Mouse (Mus musculus): Measurements from ENCODE around the gene Hoxc6. TPM values are rescaled to one million over a fixed set of nuclear protein-coding genes. Genes with fewer than 3 reads are reported as not detected.

The Hoxc6 gene
- 0.13 and 0.14 TPM in 2 replicates for polyA plus RNA-seq (2015; fragmentation: Nextera tagmentation; extraction: Ambion mirVana)

- ATAC-seq (ENCODE audit: low read depth): no peak
- H3K27me3 ChIP-seq: peaks cover 99% of the 10 kb centered on the region
- H3K9me3 ChIP-seq (replicated peaks): no peaks in the 10 kb centered on the region
- H3K4me1 ChIP-seq (replicated peaks): peaks cover 9% of the 10 kb centered on the region
- H3K27ac ChIP-seq: no peak within 1 kb of the TSS
- H3K9ac ChIP-seq: no peak within 1 kb of the TSS
- DNase-seq: no peak
- H3K4me3 ChIP-seq (replicated peaks): peak within 1 kb of the TSS; percentile 46
- WGBS (ENCODE audit: insufficient replicate concordance): 2% methylated on average over 19 of the region's 19 CpGs
- no peaks in the 10 kb centered on the region for H3K36me3 ChIP-seq
- peak within 1 kb of the TSS; percentile 63 for H3K4me2 ChIP-seq
Observed at GRCm38 (mm10) chr15:102997939-102998355, at the start of gene Hoxc6. Gene Hoxc6 (plus strand): TSS chr15:102998257.

DNA sequence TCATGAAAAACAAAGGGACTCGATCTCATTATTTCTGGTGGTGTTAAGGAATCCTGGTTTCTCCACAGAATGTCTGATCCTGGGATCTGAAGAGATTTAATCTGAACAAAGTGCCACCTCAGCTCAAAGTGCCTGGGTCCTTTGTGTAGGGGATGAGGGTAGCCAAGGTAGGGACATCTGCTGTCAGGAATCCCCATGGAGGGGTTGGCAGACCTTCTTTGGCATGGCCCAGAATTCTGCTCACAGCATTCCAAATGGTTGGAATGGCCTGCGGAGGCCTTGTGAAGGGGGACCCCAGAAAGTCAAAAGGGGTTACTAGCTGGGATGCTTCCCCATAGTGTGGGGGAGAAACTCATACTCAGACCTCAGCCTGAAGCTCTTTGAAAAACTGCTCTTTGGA, 49.2 kb upstream of the Hoxc6 start:
- H3K4me2 ChIP-seq: no peak overlapping the region
- no peak overlapping the region for H3K27ac ChIP-seq
- peaks cover 100% of the 10 kb centered on the region for H3K27me3 ChIP-seq
- H3K9me3 ChIP-seq (replicated peaks): no peaks in the 10 kb centered on the region
- H3K9ac ChIP-seq: no peak overlapping the region
- DNase-seq: no peak
- no peak overlapping the region for H3K4me3 ChIP-seq (replicated peaks)
- no peaks in the 10 kb centered on the region for H3K4me1 ChIP-seq (replicated peaks)
- no peak for ATAC-seq (ENCODE audit: low read depth)
- WGBS (ENCODE audit: insufficient replicate concordance): 8% methylated on average over 2 of the region's 2 CpGs
- H3K36me3 ChIP-seq: no peaks in the 10 kb centered on the region

- ATAC-seq (ENCODE audit: low read depth) (no peak), DNase-seq (no peak)
- no peak overlapping the region for H3K4me3 ChIP-seq (replicated peaks)
- H3K4me2 ChIP-seq: no peak overlapping the region
- no peak overlapping the region for H3K9ac ChIP-seq
- H3K27ac ChIP-seq: no peak overlapping the region
- H3K36me3 ChIP-seq: no peaks in the 10 kb centered on the region
- H3K27me3 ChIP-seq: peaks cover 100% of the 10 kb centered on the region
- WGBS (ENCODE audit: insufficient replicate concordance): 2% methylated on average over 20 of the region's 20 CpGs
- H3K9me3 ChIP-seq (replicated peaks): no peaks in the 10 kb centered on the region
- no peaks in the 10 kb centered on the region for H3K4me1 ChIP-seq (replicated peaks)
Observed at GRCm38 (mm10) chr15:102949696-102950095, 48.4 kb upstream of the Hoxc6 start.

DNA sequence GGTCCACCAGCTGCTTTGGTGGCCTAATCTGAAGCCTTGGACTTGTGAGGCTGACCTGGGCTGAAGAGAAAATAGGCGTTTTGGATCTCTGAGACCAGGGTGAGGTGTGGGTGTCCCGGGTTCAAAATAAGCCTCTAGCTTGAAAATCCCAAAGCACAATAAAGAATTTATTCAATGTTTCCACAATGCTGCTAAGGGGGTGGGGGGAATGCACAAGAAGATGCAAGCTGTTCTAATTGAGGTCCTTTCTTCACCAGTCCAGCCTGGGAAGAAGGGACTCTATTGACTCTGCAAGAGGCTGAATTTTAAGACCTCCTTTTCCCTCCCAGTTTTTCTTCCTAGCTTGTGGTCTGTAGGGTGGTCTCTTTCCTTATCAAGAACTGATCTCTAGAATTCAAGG, 47.2 kb upstream of the Hoxc6 start:
- Histone ChIP-seq H3K36me3 (no peaks in the 10 kb centered on the region), H3K4me2 (no peak overlapping the region), H3K9me3 (replicated peaks) (no peaks in the 10 kb centered on the region), H3K4me1 (replicated peaks) (no peaks in the 10 kb centered on the region), H3K4me3 (replicated peaks) (no peak overlapping the region), H3K27ac (no peak overlapping the region), H3K9ac (no peak overlapping the region), H3K27me3 (peaks cover 100% of the 10 kb centered on the region)
- ATAC-seq (ENCODE audit: low read depth) (no peak), DNase-seq (no peak)
- WGBS (ENCODE audit: insufficient replicate concordance): 7% methylated on average over 2 of the region's 2 CpGs

DNA sequence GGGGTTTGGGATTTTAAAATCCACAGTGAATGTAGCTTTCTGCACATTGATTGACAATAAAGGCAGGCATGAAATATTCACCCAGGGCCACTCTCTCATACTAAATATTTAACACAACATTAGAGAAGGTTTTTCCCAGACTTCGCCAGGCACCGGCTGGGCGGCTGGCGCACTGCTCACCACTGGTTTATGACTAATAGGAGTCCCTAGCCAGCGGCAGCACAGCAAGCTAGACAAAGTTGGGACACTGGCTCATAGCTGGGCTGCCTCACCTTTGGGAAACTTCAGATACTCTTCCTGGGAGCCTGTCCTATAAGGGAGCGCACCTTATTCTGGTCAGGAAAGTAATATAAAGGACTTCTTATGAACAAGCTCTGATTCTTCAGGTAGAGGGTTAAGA, 44.5 kb upstream of the Hoxc6 start:
- WGBS (ENCODE audit: insufficient replicate concordance): 9% methylated on average over 6 of the region's 6 CpGs
- ATAC-seq (ENCODE audit: low read depth) (no peak), DNase-seq (no peak)
- H3K27me3 ChIP-seq: peaks cover 100% of the 10 kb centered on the region
- H3K4me3 ChIP-seq (replicated peaks): no peak overlapping the region
- H3K36me3 ChIP-seq: no peaks in the 10 kb centered on the region
- no peak overlapping the region for H3K4me2 ChIP-seq
- no peak overlapping the region for H3K27ac ChIP-seq
- H3K4me1 ChIP-seq (replicated peaks): no peaks in the 10 kb centered on the region
- no peaks in the 10 kb centered on the region for H3K9me3 ChIP-seq (replicated peaks)
- no peak overlapping the region for H3K9ac ChIP-seq

- Histone ChIP-seq H3K9ac (no peak within 1 kb of the TSS), H3K27me3 (peaks cover 99% of the 10 kb centered on the region), H3K9me3 (replicated peaks) (no peaks in the 10 kb centered on the region), H3K4me3 (replicated peaks) (no peak within 1 kb of the TSS), H3K36me3 (no peaks in the 10 kb centered on the region), H3K4me2 (no peak within 1 kb of the TSS), H3K27ac (no peak within 1 kb of the TSS), H3K4me1 (replicated peaks) (no peaks in the 10 kb centered on the region)
- ATAC-seq (ENCODE audit: low read depth): no peak
- no peak for DNase-seq
- WGBS (ENCODE audit: insufficient replicate concordance): 2% methylated on average over 56 of the region's 57 CpGs
Observed at GRCm38 (mm10) chr15:102954192-102955006, 43.7 kb upstream of the Hoxc6 start, which contains the start of gene Hoxc11. Gene Hoxc11 (plus strand): TSS chr15:102954427.

GRCm38 (mm10) chr15:102955007-102955382, 43.1 kb upstream of the Hoxc6 start:
- H3K9me3 ChIP-seq (replicated peaks): no peaks in the 10 kb centered on the region
- H3K27me3 ChIP-seq: peaks cover 99% of the 10 kb centered on the region
- H3K4me2 ChIP-seq: no peak overlapping the region
- WGBS (ENCODE audit: insufficient replicate concordance): 2% methylated on average over 28 of the region's 28 CpGs
- no peaks in the 10 kb centered on the region for H3K4me1 ChIP-seq (replicated peaks)
- H3K4me3 ChIP-seq (replicated peaks): no peak overlapping the region
- no peak for ATAC-seq (ENCODE audit: low read depth)
- no peak overlapping the region for H3K27ac ChIP-seq
- DNase-seq: no peak
- H3K9ac ChIP-seq: no peak overlapping the region
- H3K36me3 ChIP-seq: no peaks in the 10 kb centered on the region

GRCm38 (mm10) chr15:102955833-102956640, 42.0 kb upstream of the Hoxc6 start:
- no peaks in the 10 kb centered on the region for H3K9me3 ChIP-seq (replicated peaks)
- H3K9ac ChIP-seq: no peak overlapping the region
- H3K4me1 ChIP-seq (replicated peaks): no peaks in the 10 kb centered on the region
- no peak overlapping the region for H3K27ac ChIP-seq
- ATAC-seq (ENCODE audit: low read depth) (no peak), DNase-seq (no peak)
- WGBS (ENCODE audit: insufficient replicate concordance): 2% methylated on average over 40 of the region's 40 CpGs
- H3K27me3 ChIP-seq: peaks cover 99% of the 10 kb centered on the region
- no peak overlapping the region for H3K4me3 ChIP-seq (replicated peaks)
- no peak overlapping the region for H3K4me2 ChIP-seq
- H3K36me3 ChIP-seq: no peaks in the 10 kb centered on the region

DNA sequence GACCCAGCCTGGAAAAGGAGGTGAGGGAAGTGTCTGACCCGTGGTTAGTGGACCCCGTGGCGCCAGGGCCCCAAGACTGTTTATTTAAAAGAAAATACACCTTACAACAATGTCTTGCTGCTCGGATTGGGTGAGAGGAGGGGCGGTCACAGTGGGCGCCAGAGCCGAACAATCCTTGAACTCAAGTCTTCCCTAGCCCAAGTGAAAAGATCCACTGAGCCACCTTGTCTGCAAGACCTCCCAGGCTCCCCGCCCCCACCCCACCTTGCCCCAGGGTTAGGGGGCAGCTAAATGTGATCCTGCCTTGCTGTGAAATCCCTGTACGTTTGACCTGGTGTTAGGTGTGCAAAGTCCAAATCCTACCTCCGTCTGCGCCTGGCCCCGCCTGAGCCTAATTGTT, 41.2 kb upstream of the Hoxc6 start:
- Histone ChIP-seq H3K4me3 (replicated peaks) (no peak overlapping the region), H3K27me3 (peaks cover 99% of the 10 kb centered on the region), H3K4me2 (no peak overlapping the region), H3K9me3 (replicated peaks) (no peaks in the 10 kb centered on the region), H3K36me3 (no peaks in the 10 kb centered on the region), H3K4me1 (replicated peaks) (no peaks in the 10 kb centered on the region), H3K27ac (no peak overlapping the region), H3K9ac (no peak overlapping the region)
- 2% methylated on average over 12 of the region's 12 CpGs for WGBS (ENCODE audit: insufficient replicate concordance)
- no peak for ATAC-seq (ENCODE audit: low read depth)
- DNase-seq: no peak

- 1% methylated on average over 13 of the region's 13 CpGs for WGBS (ENCODE audit: insufficient replicate concordance)
- H3K4me1 ChIP-seq (replicated peaks): no peaks in the 10 kb centered on the region
- H3K9ac ChIP-seq: no peak overlapping the region
- H3K9me3 ChIP-seq (replicated peaks): no peaks in the 10 kb centered on the region
- H3K27me3 ChIP-seq: peaks cover 97% of the 10 kb centered on the region
- ATAC-seq (ENCODE audit: low read depth) (no peak), DNase-seq (no peak)
- H3K36me3 ChIP-seq: no peaks in the 10 kb centered on the region
- H3K4me3 ChIP-seq (replicated peaks): no peak overlapping the region
- no peak overlapping the region for H3K27ac ChIP-seq
- no peak overlapping the region for H3K4me2 ChIP-seq
Observed at GRCm38 (mm10) chr15:102959663-102960191, 38.3 kb upstream of the Hoxc6 start.

GRCm38 (mm10) chr15:102961728-102962127, 36.3 kb upstream of the Hoxc6 start:
- WGBS (ENCODE audit: insufficient replicate concordance): 4% methylated on average over 6 of the region's 6 CpGs
- Histone ChIP-seq H3K4me2 (no peak overlapping the region), H3K4me1 (replicated peaks) (0 out of 2 replicates have a peak, but pooled peaks cover 1% of the 10 kb centered on the region), H3K9me3 (replicated peaks) (no peaks in the 10 kb centered on the region), H3K9ac (no peak overlapping the region), H3K27me3 (peaks cover 97% of the 10 kb centered on the region), H3K36me3 (no peaks in the 10 kb centered on the region), H3K4me3 (replicated peaks) (no peak overlapping the region), H3K27ac (no peak overlapping the region)
- no peak for ATAC-seq (ENCODE audit: low read depth)
- no peak for DNase-seq

All from liver, embryonic 13.5 days (tissue).